In genomic region chr16:85290986-85291952, GRCm38 (mm10) we compare ENCODE assay signal across 20 mouse cellular contexts.
DNase-seq lines count a peak whose midpoint lies in the region; ATAC-seq and TF ChIP-seq lines count a peak whose summit lies in the region.
"Had no signal": no experiment of that assay in that cellular context is flagged by ENCODE, and none has a peak within 500 bp of the region (broad histone marks: within the 10 kb centered on the region; RNA-seq: fewer than 3 reads in every experiment).

No protein-coding gene starts in this region.

- no peak overlapping the region for H3K9ac ChIP-seq in neural tube, embryonic 12.5 days
- H3K9ac ChIP-seq in midbrain, embryonic 13.5 days (replicated peaks) = no peak overlapping the region
- no peak overlapping the region for H3K9ac ChIP-seq in intestine, postnatal 0 days (ENCODE audit: low read depth, low read length)
- H3K9ac ChIP-seq: kidney, embryonic 15.5 days had no signal

- DNase-seq in cerebellum, postnatal 14 days = peak; percentile 56 to 62
- no peak for DNase-seq in cerebellum, adult 11 months
- DNase-seq in neural tube, embryonic 10.5 days (ENCODE audit: extremely low spot score, low spot score) = no peak
- DNase-seq in gastrocnemius, adult 8-10 months (ENCODE audit: low spot score in 2 of 2) = no peak
- DNase-seq: cerebellum, postnatal 36 days; heart, postnatal 14 days; layer of hippocampus, postnatal 36 days; lung, adult 2 months; lung, postnatal 36 days; right cerebral cortex, adult 18-20 months; thymus, postnatal 36 days had no signal

- no peak overlapping the region for H3K4me2 ChIP-seq in neural tube, embryonic 12.5 days (replicated peaks)
- H3K4me2 ChIP-seq in midbrain, embryonic 13.5 days (replicated peaks) = no peak overlapping the region
- H3K4me2 ChIP-seq in intestine, postnatal 0 days (replicated peaks; ENCODE audit: low read depth) = no peak overlapping the region
- H3K4me2 ChIP-seq: heart, embryonic 11.5 days; kidney, embryonic 15.5 days; liver, embryonic 11.5 days had no signal

- H3K27me3 ChIP-seq in neural tube, embryonic 12.5 days (replicated peaks) = no peaks in the 10 kb centered on the region
- no peaks in the 10 kb centered on the region for H3K27me3 ChIP-seq in midbrain, embryonic 13.5 days
- H3K27me3 ChIP-seq in intestine, postnatal 0 days (replicated peaks; ENCODE audit: control insufficient read depth, insufficient read depth, low read length) = no peaks in the 10 kb centered on the region
- H3K27me3 ChIP-seq: kidney, embryonic 15.5 days had no signal

- H3K4me3 ChIP-seq in neural tube, embryonic 12.5 days = no peak overlapping the region
- H3K4me3 ChIP-seq in midbrain, embryonic 13.5 days (replicated peaks) = no peak overlapping the region
- H3K4me3 ChIP-seq in intestine, postnatal 0 days (ENCODE audit: low read depth, low read length) = no peak overlapping the region
- H3K4me3 ChIP-seq: erythroblast, embryonic 14.5 days; kidney, embryonic 15.5 days; limb, embryonic 10.5 days had no signal

- no peak overlapping the region for H3K27ac ChIP-seq in neural tube, embryonic 12.5 days
- no peak overlapping the region for H3K27ac ChIP-seq in midbrain, embryonic 13.5 days
- no peak overlapping the region for H3K27ac ChIP-seq in intestine, postnatal 0 days (ENCODE audit: low read depth, low read length)
- H3K27ac ChIP-seq: kidney, embryonic 15.5 days; limb, embryonic 10.5 days had no signal

- peak; percentile 41; the same call in 1 of the 2 replicates for ATAC-seq in neural tube, embryonic 12.5 days (ENCODE audit: low FRiP score, low read depth)
- peak; percentile 77 for ATAC-seq in midbrain, embryonic 13.5 days
- no peak for ATAC-seq in erythroblast, adult 5-6 weeks (replicated peaks; ENCODE audit: low FRiP score, poor library complexity, severe bottlenecking)
- ATAC-seq in intestine, postnatal 0 days = no peak

- no peak for TF ChIP-seq CTCF in intestine, postnatal 0 days (IDR thresholded peaks at IDR 0.05; ENCODE audit: low read depth)

- H3K4me1 ChIP-seq in neural tube, embryonic 12.5 days = no peaks in the 10 kb centered on the region
- 0 out of 2 replicates have a peak, but pooled peaks cover 4% of the 10 kb centered on the region for H3K4me1 ChIP-seq in midbrain, embryonic 13.5 days (replicated peaks)
- no peaks in the 10 kb centered on the region for H3K4me1 ChIP-seq in intestine, postnatal 0 days (replicated peaks; ENCODE audit: control insufficient read depth, insufficient read depth, low read length)
- H3K4me1 ChIP-seq: kidney, embryonic 15.5 days; limb, embryonic 10.5 days had no signal

- 84% methylated on average over 9 of the region's 9 CpGs for WGBS in neural tube, embryonic 12.5 days
- WGBS in midbrain, embryonic 13.5 days = 77% methylated on average over 9 of the region's 9 CpGs
- WGBS in intestine, postnatal 0 days = 82% methylated on average over 9 of the region's 9 CpGs

- no peaks in the 10 kb centered on the region for H3K9me3 ChIP-seq in neural tube, embryonic 12.5 days
- H3K9me3 ChIP-seq in midbrain, embryonic 13.5 days = no peaks in the 10 kb centered on the region
- no peaks in the 10 kb centered on the region for H3K9me3 ChIP-seq in intestine, postnatal 0 days (ENCODE audit: control insufficient read depth)
- H3K9me3 ChIP-seq: kidney, embryonic 15.5 days; limb, embryonic 10.5 days had no signal

- no peaks in the 10 kb centered on the region for H3K36me3 ChIP-seq in neural tube, embryonic 12.5 days
- no peaks in the 10 kb centered on the region for H3K36me3 ChIP-seq in midbrain, embryonic 13.5 days
- no peaks in the 10 kb centered on the region for H3K36me3 ChIP-seq in intestine, postnatal 0 days (ENCODE audit: control insufficient read depth, insufficient read depth)
- H3K36me3 ChIP-seq: kidney, embryonic 15.5 days; limb, embryonic 10.5 days had no signal

Comparison
In these comparisons a context has a peak if more than half of its experiments do, and no peak if none do; other contexts are left out.
1. DNase-seq: peak in cerebellum, postnatal 14 days (2 of 2); none in cerebellum, adult 11 months (single experiment), neural tube, embryonic 10.5 days (single experiment) and gastrocnemius, adult 8-10 months (0 of 2).
2. ATAC-seq: peak in neural tube, embryonic 12.5 days (single experiment) and midbrain, embryonic 13.5 days (single experiment); none in erythroblast, adult 5-6 weeks (single experiment) and intestine, postnatal 0 days (single experiment).